ENCODE assay signal across 29 mouse cellular contexts in the genomic region with DNA sequence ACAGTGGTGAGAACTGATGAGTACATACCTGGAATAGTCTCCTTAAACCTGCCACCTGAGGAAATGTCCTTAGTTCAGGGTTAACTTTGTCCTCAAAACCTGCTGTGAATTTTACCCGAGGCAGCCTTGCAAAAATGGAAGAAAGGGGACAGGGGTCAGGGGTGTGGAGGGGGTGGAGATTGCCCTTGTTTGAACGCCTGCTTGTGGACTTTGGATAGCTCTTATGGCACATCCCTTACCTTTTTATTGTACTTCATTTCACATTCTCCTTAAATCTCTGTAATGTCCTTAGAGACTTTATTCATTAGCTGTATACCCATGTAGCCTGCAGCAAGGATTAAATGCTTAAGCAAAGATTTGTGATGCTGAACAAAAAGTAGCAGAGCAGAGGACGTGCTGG.
"Had no signal": no experiment of that assay in that cellular context is flagged by ENCODE, and none has a peak within 500 bp of the region (broad histone marks: within the 10 kb centered on the region; RNA-seq: fewer than 3 reads in every experiment).

No protein-coding gene starts in this region.

- DNase-seq: cerebellum, adult 18-20 months; cerebellum, adult 2 months; cerebellum, adult 8-10 months; cerebellum, adult 9-10 months; cerebellum, adult 9-11 months; cerebellum, postnatal 10 days; cerebellum, postnatal 14 days; cerebellum, postnatal 36 days; embryo, embryonic 11 days; forebrain, postnatal 0 days; gastrocnemius, adult 2 months; gastrocnemius, postnatal 10 days; gastrocnemius, postnatal 14 days; gastrocnemius, postnatal 25 days; gastrocnemius, postnatal 36 days; heart, adult 11 months; heart, adult 18-20 months; heart, adult 2 months had no signal

- H3K4me2 ChIP-seq: embryonic facial prominence, embryonic 12.5 days; embryonic facial prominence, embryonic 13.5 days; embryonic facial prominence, embryonic 15.5 days; forebrain, embryonic 12.5 days; forebrain, embryonic 13.5 days; forebrain, embryonic 15.5 days had no signal

- H3K27me3 ChIP-seq: embryonic facial prominence, embryonic 12.5 days; embryonic facial prominence, embryonic 13.5 days; embryonic facial prominence, embryonic 15.5 days; forebrain, embryonic 12.5 days; forebrain, embryonic 13.5 days; forebrain, embryonic 15.5 days had no signal

- H3K4me3 ChIP-seq: embryonic facial prominence, embryonic 10.5 days; embryonic facial prominence, embryonic 12.5 days; embryonic facial prominence, embryonic 13.5 days; embryonic facial prominence, embryonic 15.5 days; erythroblast, embryonic 14.5 days; forebrain, embryonic 10.5 days; forebrain, embryonic 12.5 days; forebrain, embryonic 13.5 days; forebrain, embryonic 15.5 days; gastrocnemius, adult 2 months; heart, adult 2 months had no signal

- H3K36me3 ChIP-seq: embryonic facial prominence, embryonic 10.5 days; embryonic facial prominence, embryonic 12.5 days; embryonic facial prominence, embryonic 13.5 days; embryonic facial prominence, embryonic 15.5 days; forebrain, embryonic 10.5 days; forebrain, embryonic 12.5 days; forebrain, embryonic 15.5 days had no signal

- H3K9ac ChIP-seq: embryonic facial prominence, embryonic 12.5 days; embryonic facial prominence, embryonic 13.5 days; embryonic facial prominence, embryonic 15.5 days; forebrain, embryonic 12.5 days; forebrain, embryonic 13.5 days; forebrain, embryonic 15.5 days; forebrain, postnatal 0 days had no signal

- ATAC-seq: forebrain, embryonic 13.5 days; forebrain, embryonic 14.5 days; forebrain, embryonic 15.5 days; forebrain, embryonic 16.5 days; forebrain, postnatal 0 days had no signal

- H3K9me3 ChIP-seq: embryonic facial prominence, embryonic 10.5 days; embryonic facial prominence, embryonic 12.5 days; embryonic facial prominence, embryonic 13.5 days; embryonic facial prominence, embryonic 15.5 days; forebrain, embryonic 10.5 days; forebrain, embryonic 12.5 days; forebrain, embryonic 13.5 days; forebrain, embryonic 15.5 days had no signal

- H3K4me1 ChIP-seq: embryonic facial prominence, embryonic 10.5 days; embryonic facial prominence, embryonic 12.5 days; embryonic facial prominence, embryonic 13.5 days; embryonic facial prominence, embryonic 15.5 days; forebrain, embryonic 10.5 days; forebrain, embryonic 12.5 days; forebrain, embryonic 13.5 days; forebrain, embryonic 15.5 days had no signal

- H3K27ac ChIP-seq: embryonic facial prominence, embryonic 10.5 days; embryonic facial prominence, embryonic 12.5 days; embryonic facial prominence, embryonic 13.5 days; embryonic facial prominence, embryonic 15.5 days; forebrain, embryonic 10.5 days; forebrain, embryonic 12.5 days; forebrain, embryonic 13.5 days; forebrain, embryonic 15.5 days; gastrocnemius, adult 2 months; heart, adult 2 months had no signal
